Mouse (Mus musculus): ENCODE measurements around the gene Tmem229b. TPM values are rescaled to one million over a fixed set of nuclear protein-coding genes. Genes with fewer than 3 reads are reported as not detected.
A peak's percentile ranks its signal among the peaks of the same experiment; 100 is the strongest.
"Not testable (repeated sequence)": the region's sequence is repeated elsewhere in the genome, so short reads cannot be mapped to it uniquely, and the experiment has no call there.

Gene Tmem229b
- polyA plus RNA-seq, 1 experiment from 2014 or later, result 37.7 TPM

GRCm38 (mm10) chr12:78923539-78924189 lies 83.8 kb downstream of the Tmem229b start:
- no peak for DNase-seq (ENCODE audit: low spot score)
- Histone ChIP-seq H3K27ac (ENCODE audit: low read depth, low read length) (no peak overlapping the region), H3K4me1 (ENCODE audit: control insufficient read depth, insufficient read depth, low read length) (no peaks in the 10 kb centered on the region), H3K4me3 (ENCODE audit: low read depth, low read length) (no peak overlapping the region), H3K4me2 (ENCODE audit: low read length) (no peak overlapping the region), H3K9me3 (replicated peaks; ENCODE audit: control insufficient read depth, low read length) (no peaks in the 10 kb centered on the region), H3K36me3 (ENCODE audit: control insufficient read depth, insufficient read depth, low read length) (no peaks in the 10 kb centered on the region), H3K9ac (ENCODE audit: low read length) (no peak overlapping the region), H3K27me3 (replicated peaks; ENCODE audit: control insufficient read depth, insufficient read depth, low read length) (no peaks in the 10 kb centered on the region)
- ATAC-seq, result no peak
- WGBS, result 90% methylated on average over 7 of the region's 7 CpGs

GRCm38 (mm10) chr12:78922977-78923376 lies 84.5 kb downstream of the Tmem229b start:
- DNase-seq (ENCODE audit: low spot score); H3K4me2 ChIP-seq (ENCODE audit: low read length); H3K9ac ChIP-seq (ENCODE audit: low read length); H3K4me1 ChIP-seq (ENCODE audit: control insufficient read depth, insufficient read depth, low read length); H3K27ac ChIP-seq (ENCODE audit: low read depth, low read length); H3K36me3 ChIP-seq (ENCODE audit: control insufficient read depth, insufficient read depth, low read length); H3K9me3 ChIP-seq (replicated peaks; ENCODE audit: control insufficient read depth, low read length); H3K27me3 ChIP-seq (replicated peaks; ENCODE audit: control insufficient read depth, insufficient read depth, low read length); H3K4me3 ChIP-seq (ENCODE audit: low read depth, low read length); ATAC-seq: not testable (repeated sequence)

DNA sequence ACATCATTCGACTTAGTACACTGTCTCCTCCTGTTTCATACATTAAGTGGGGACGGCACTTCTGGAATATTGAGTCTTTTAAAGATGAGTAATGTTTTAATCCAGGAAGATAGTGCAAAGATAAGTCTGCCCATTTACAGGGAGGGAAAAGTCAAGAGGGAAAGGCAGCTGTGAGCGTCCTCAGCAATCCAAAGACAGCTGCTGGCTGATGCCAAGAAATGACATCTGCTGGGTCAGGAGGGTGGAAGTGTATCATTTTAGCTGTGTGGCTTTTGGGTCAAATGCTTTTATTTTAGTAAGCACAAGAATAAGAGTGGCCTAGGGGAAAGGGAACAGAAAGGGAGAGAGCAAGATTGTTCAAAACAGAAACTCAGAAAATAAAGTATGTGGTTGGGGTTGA lies 85.4 kb downstream of the Tmem229b start:
- no peaks in the 10 kb centered on the region for H3K9me3 ChIP-seq (replicated peaks; ENCODE audit: control insufficient read depth, low read length)
- WGBS, result 82% methylated on average over 3 of the region's 3 CpGs
- no peaks in the 10 kb centered on the region for H3K4me1 ChIP-seq (ENCODE audit: control insufficient read depth, insufficient read depth, low read length)
- H3K4me2 ChIP-seq (ENCODE audit: low read length), result no peak overlapping the region
- no peak overlapping the region for H3K9ac ChIP-seq (ENCODE audit: low read length)
- no peak for DNase-seq (ENCODE audit: low spot score)
- H3K4me3 ChIP-seq (ENCODE audit: low read depth, low read length), result no peak overlapping the region
- no peak overlapping the region for H3K27ac ChIP-seq (ENCODE audit: low read depth, low read length)
- no peak for ATAC-seq
- no peaks in the 10 kb centered on the region for H3K27me3 ChIP-seq (replicated peaks; ENCODE audit: control insufficient read depth, insufficient read depth, low read length)
- H3K36me3 ChIP-seq (ENCODE audit: control insufficient read depth, insufficient read depth, low read length), result no peaks in the 10 kb centered on the region

DNA sequence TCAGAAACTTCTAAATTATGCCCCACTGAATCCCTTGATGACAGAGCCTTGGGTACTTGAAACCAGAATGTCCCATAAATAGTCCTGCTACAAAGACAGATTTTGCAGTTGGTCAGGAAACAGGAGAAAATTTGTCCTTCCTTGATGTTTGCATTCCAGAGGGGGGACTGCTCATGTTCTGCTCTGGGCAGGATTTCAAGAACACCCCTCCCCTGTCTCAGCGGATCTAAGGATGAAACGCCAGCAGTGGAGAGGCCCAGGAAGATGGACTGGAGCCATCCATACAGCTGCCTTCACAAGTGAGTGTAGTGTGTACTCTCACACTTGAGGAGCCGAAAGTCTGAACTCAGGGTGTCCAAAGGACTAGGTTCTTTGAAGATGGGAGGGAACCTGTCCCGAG lies 86.0 kb downstream of the Tmem229b start:
- ATAC-seq, result no peak
- H3K27me3 ChIP-seq (replicated peaks; ENCODE audit: control insufficient read depth, insufficient read depth, low read length), result no peaks in the 10 kb centered on the region
- 76% methylated on average over 4 of the region's 4 CpGs for WGBS

GRCm38 (mm10) chr12:78919079-78919712 lies 88.2 kb downstream of the Tmem229b start:
- H3K27me3 ChIP-seq (replicated peaks; ENCODE audit: control insufficient read depth, insufficient read depth, low read length), result no peaks in the 10 kb centered on the region
- ATAC-seq (peak; percentile 90), DNase-seq (ENCODE audit: low spot score) (peak; percentile 93)
- no peaks in the 10 kb centered on the region for H3K36me3 ChIP-seq (ENCODE audit: control insufficient read depth, insufficient read depth, low read length)
- peak overlapping the region; percentile 1; the same call in 1 of the 2 replicates for H3K4me2 ChIP-seq (ENCODE audit: low read length)
- H3K4me1 ChIP-seq (ENCODE audit: control insufficient read depth, insufficient read depth, low read length), result no peaks in the 10 kb centered on the region
- WGBS, result 36% methylated on average over 16 of the region's 16 CpGs
- H3K4me3 ChIP-seq (ENCODE audit: low read depth, low read length), result no peak overlapping the region
- H3K27ac ChIP-seq (ENCODE audit: low read depth, low read length), result no peak overlapping the region
- H3K9ac ChIP-seq (ENCODE audit: low read length), result no peak overlapping the region
- H3K9me3 ChIP-seq (replicated peaks; ENCODE audit: control insufficient read depth, low read length), result no peaks in the 10 kb centered on the region

More for the DNA sequence above, 86.0 kb downstream of the Tmem229b start:
- Histone ChIP-seq H3K4me3 (ENCODE audit: low read depth, low read length) (no peak overlapping the region), H3K27ac (ENCODE audit: low read depth, low read length) (no peak overlapping the region), H3K36me3 (ENCODE audit: control insufficient read depth, insufficient read depth, low read length) (no peaks in the 10 kb centered on the region), H3K9ac (ENCODE audit: low read length) (no peak overlapping the region), H3K4me1 (ENCODE audit: control insufficient read depth, insufficient read depth, low read length) (no peaks in the 10 kb centered on the region), H3K9me3 (replicated peaks; ENCODE audit: control insufficient read depth, low read length) (no peaks in the 10 kb centered on the region), H3K4me2 (ENCODE audit: low read length) (no peak overlapping the region)
- DNase-seq (ENCODE audit: low spot score), result no peak

- no peaks in the 10 kb centered on the region for H3K9me3 ChIP-seq (replicated peaks; ENCODE audit: control insufficient read depth, low read length)
- no peak overlapping the region for H3K27ac ChIP-seq (ENCODE audit: low read depth, low read length)
- H3K4me2 ChIP-seq (ENCODE audit: low read length), result peak overlapping the region; percentile 22; the same call in 1 of the 2 replicates
- H3K36me3 ChIP-seq (ENCODE audit: control insufficient read depth, insufficient read depth, low read length), result no peaks in the 10 kb centered on the region
- peaks cover 3% of the 10 kb centered on the region; the same call in 1 of the 2 replicates for H3K27me3 ChIP-seq (replicated peaks; ENCODE audit: control insufficient read depth, insufficient read depth, low read length)
- 18% methylated on average over 11 of the region's 11 CpGs for WGBS
- DNase-seq (ENCODE audit: low spot score) (peak; percentile 93), ATAC-seq (peak; percentile 68)
- no peak overlapping the region for H3K4me3 ChIP-seq (ENCODE audit: low read depth, low read length)
- no peak overlapping the region for H3K9ac ChIP-seq (ENCODE audit: low read length)
- H3K4me1 ChIP-seq (ENCODE audit: control insufficient read depth, insufficient read depth, low read length), result no peaks in the 10 kb centered on the region
Observed at GRCm38 (mm10) chr12:78918227-78919078, 89.0 kb downstream of the Tmem229b start.

- no peak overlapping the region for H3K27ac ChIP-seq (ENCODE audit: low read depth, low read length)
- 75% methylated on average over 3 of the region's 3 CpGs for WGBS
Observed at GRCm38 (mm10) chr12:78916278-78916677, 91.1 kb downstream of the Tmem229b start.

GRCm38 (mm10) chr12:78915561-78915960 lies 91.9 kb downstream of the Tmem229b start:
- WGBS, result 78% methylated on average over 3 of the region's 3 CpGs
- Histone ChIP-seq H3K27me3 (replicated peaks; ENCODE audit: control insufficient read depth, insufficient read depth, low read length) (peaks cover 20% of the 10 kb centered on the region), H3K4me2 (ENCODE audit: low read length) (no peak overlapping the region), H3K27ac (ENCODE audit: low read depth, low read length) (no peak overlapping the region), H3K4me3 (ENCODE audit: low read depth, low read length) (no peak overlapping the region), H3K9ac (ENCODE audit: low read length) (no peak overlapping the region), H3K9me3 (replicated peaks; ENCODE audit: control insufficient read depth, low read length) (no peaks in the 10 kb centered on the region), H3K4me1 (ENCODE audit: control insufficient read depth, insufficient read depth, low read length) (peaks cover 9% of the 10 kb centered on the region; the same call in 1 of the 2 replicates), H3K36me3 (ENCODE audit: control insufficient read depth, insufficient read depth, low read length) (no peaks in the 10 kb centered on the region)
- ATAC-seq, result no peak
- DNase-seq (ENCODE audit: low spot score), result no peak

More at GRCm38 (mm10) chr12:78916278-78916677, 91.1 kb downstream of the Tmem229b start:
- H3K4me2 ChIP-seq (ENCODE audit: low read length), result no peak overlapping the region
- ATAC-seq, result no peak
- peaks cover 7% of the 10 kb centered on the region; the same call in 1 of the 2 replicates for H3K4me1 ChIP-seq (ENCODE audit: control insufficient read depth, insufficient read depth, low read length)
- peaks cover 12% of the 10 kb centered on the region for H3K27me3 ChIP-seq (replicated peaks; ENCODE audit: control insufficient read depth, insufficient read depth, low read length)
- H3K36me3 ChIP-seq (ENCODE audit: control insufficient read depth, insufficient read depth, low read length), result no peaks in the 10 kb centered on the region
- no peaks in the 10 kb centered on the region for H3K9me3 ChIP-seq (replicated peaks; ENCODE audit: control insufficient read depth, low read length)
- no peak overlapping the region for H3K4me3 ChIP-seq (ENCODE audit: low read depth, low read length)
- no peak for DNase-seq (ENCODE audit: low spot score)
- no peak overlapping the region for H3K9ac ChIP-seq (ENCODE audit: low read length)
